Mouse (Mus musculus) forebrain, embryonic 13.5 days (tissue): ENCODE results near the gene Fam71e2. TPM values are rescaled to one million over a fixed set of nuclear protein-coding genes. Genes with fewer than 3 reads are reported as not detected.
A peak's percentile ranks its signal among the peaks of the same experiment; 100 is the strongest.

Source experiments
- ATAC-seq: fragments of 200-750 bp; cut with Nextera tagmentation; 2 replicates; pipeline ENCODE4 v1.8.0; 2017
- H3K27ac ChIP-seq: fragments of 300-500 bp; sonication (generic); 2 replicates; pipeline ENCODE4 v1.5.1; 2015; ENCODE audit warnings: inconsistent platforms, mild to moderate bottlenecking, moderate library complexity
- H3K27me3 ChIP-seq: fragments of 300-500 bp; sonication (generic); 2 replicates; pipeline ENCODE4 v1.6.1; 2015; ENCODE audit warnings: mild to moderate bottlenecking, inconsistent platforms
- H3K36me3 ChIP-seq: fragments of 300-500 bp; sonication (generic); 2 replicates; pipeline ENCODE4 v1.6.1; 2015; ENCODE audit warnings: mild to moderate bottlenecking, inconsistent platforms; ENCODE audit not compliant: poor library complexity, severe bottlenecking
- H3K4me1 ChIP-seq: fragments of 300-500 bp; sonication (generic); 2 replicates; pipeline ENCODE4 v1.6.1; 2015; ENCODE audit warnings: inconsistent platforms
- H3K4me2 ChIP-seq: fragments of 300-500 bp; sonication (generic); 2 replicates; pipeline ENCODE4 v1.6.1; 2015; ENCODE audit warnings: inconsistent platforms, mild to moderate bottlenecking, moderate library complexity
- H3K4me3 ChIP-seq: fragments of 300-500 bp; sonication (generic); 2 replicates; pipeline ENCODE4 v1.5.1; 2015; ENCODE audit warnings: mild to moderate bottlenecking, inconsistent platforms
- H3K9ac ChIP-seq: fragments of 300-500 bp; sonication (generic); 2 replicates; pipeline ENCODE4 v1.6.1; 2015; ENCODE audit warnings: mild to moderate bottlenecking, inconsistent platforms
- H3K9me3 ChIP-seq: fragments of 300-500 bp; sonication (generic); replicated peaks from 2 replicates; pipeline ENCODE4 v1.6.1; 2016; ENCODE audit warnings: inconsistent platforms
- WGBS: fragments of 180-500 bp; shearing (Covaris S2); methylation state at CpG from one replicate; pipeline ENCODE4 v1.1.7; 2015; 5-methylcytosine and 5-hydroxymethylcytosine counted together
- polyA plus RNA-seq: library from polyadenylated mRNA; unstranded; fragments of >200 nt; fragmentation: Nextera tagmentation; extraction: Ambion mirVana; gene quantifications from 2 replicates; pipeline ENCODE4 v1.2.1, GENCODE M21; 2015

The Fam71e2 gene
- polyA plus RNA-seq, 1 experiment from 2014 or later, result not detected

- H3K4me3 ChIP-seq, result peak overlapping the region; percentile 31
- WGBS, result under 1% methylated on average over 33 of the region's 56 CpGs
- no peaks in the 10 kb centered on the region for H3K9me3 ChIP-seq
- peaks cover 78% of the 10 kb centered on the region for H3K27me3 ChIP-seq
- H3K27ac ChIP-seq, result no peak overlapping the region
- no peaks in the 10 kb centered on the region for H3K36me3 ChIP-seq
- H3K9ac ChIP-seq, result peak overlapping the region; percentile 47
- ATAC-seq, result peak; percentile 86
- peaks cover 10% of the 10 kb centered on the region for H3K4me1 ChIP-seq
- peak overlapping the region; percentile 51 for H3K4me2 ChIP-seq
Observed at GRCm38 (mm10) chr7:4776861-4777830, 6.0 kb upstream of the Fam71e2 start.

GRCm38 (mm10) chr7:4776131-4776530, 5.0 kb upstream of the Fam71e2 start:
- Histone ChIP-seq H3K4me1 (peaks cover 10% of the 10 kb centered on the region), H3K27ac (no peak overlapping the region), H3K9me3 (no peaks in the 10 kb centered on the region), H3K27me3 (peaks cover 68% of the 10 kb centered on the region), H3K4me2 (no peak overlapping the region), H3K9ac (no peak overlapping the region), H3K36me3 (no peaks in the 10 kb centered on the region), H3K4me3 (no peak overlapping the region)
- no peak for ATAC-seq
- WGBS, result 62% methylated on average over 10 of the region's 10 CpGs

GRCm38 (mm10) chr7:4764946-4765710, 6.0 kb downstream of the Fam71e2 start:
- Histone ChIP-seq H3K4me1 (peaks cover 17% of the 10 kb centered on the region), H3K27me3 (peaks cover 11% of the 10 kb centered on the region; the same call in 1 of the 2 replicates), H3K4me2 (peak overlapping the region; percentile 1; the same call in 1 of the 2 replicates), H3K9me3 (no peaks in the 10 kb centered on the region), H3K36me3 (no peaks in the 10 kb centered on the region), H3K4me3 (no peak overlapping the region), H3K27ac (no peak overlapping the region), H3K9ac (0 out of 2 replicates have a peak overlapping the region, but pooled peaks have one; percentile 14)
- WGBS, result 2% methylated on average over 4 of the region's 4 CpGs
- no peak for ATAC-seq

- Histone ChIP-seq H3K4me2 (no peak overlapping the region), H3K4me3 (no peak overlapping the region), H3K27ac (no peak overlapping the region), H3K4me1 (peaks cover 2% of the 10 kb centered on the region), H3K9ac (no peak overlapping the region), H3K9me3 (no peaks in the 10 kb centered on the region; the same call in 1 of the 2 replicates), H3K27me3 (peaks cover 8% of the 10 kb centered on the region; the same call in 1 of the 2 replicates), H3K36me3 (no peaks in the 10 kb centered on the region)
- 31% methylated on average over 1 of the region's 1 CpGs for WGBS
- ATAC-seq, result no peak
Observed at GRCm38 (mm10) chr7:4759670-4760069, 11.4 kb downstream of the Fam71e2 start.

GRCm38 (mm10) chr7:4752821-4753570, 18.1 kb downstream of the Fam71e2 start, which contains the start of gene Cox6b2:
Cox6b2 (minus strand) TSS chr7:4753094.
- 0 out of 2 replicates have a peak within 1 kb of the TSS, but pooled peaks have one; percentile 10 for H3K9ac ChIP-seq
- H3K4me1 ChIP-seq, result peaks cover 21% of the 10 kb centered on the region
- H3K36me3 ChIP-seq, result no peaks in the 10 kb centered on the region
- no peak within 1 kb of the TSS for H3K27ac ChIP-seq
- H3K27me3 ChIP-seq, result peaks cover 12% of the 10 kb centered on the region; the same call in 1 of the 2 replicates
- H3K9me3 ChIP-seq, result no peaks in the 10 kb centered on the region; the same call in 1 of the 2 replicates
- peak within 1 kb of the TSS; percentile 54 for H3K4me2 ChIP-seq
- peak within 1 kb of the TSS; percentile 33 for H3K4me3 ChIP-seq
- 3% methylated on average over 24 of the region's 24 CpGs for WGBS
- ATAC-seq, result peak; percentile 91

- Histone ChIP-seq H3K4me2 (peak overlapping the region; percentile 54), H3K27ac (no peak overlapping the region), H3K9ac (0 out of 2 replicates have a peak overlapping the region, but pooled peaks have one; percentile 10), H3K36me3 (peaks cover under 1% of the 10 kb centered on the region; the same call in 1 of the 2 replicates), H3K4me1 (peaks cover 21% of the 10 kb centered on the region), H3K27me3 (peaks cover 12% of the 10 kb centered on the region; the same call in 1 of the 2 replicates), H3K4me3 (peak overlapping the region; percentile 33), H3K9me3 (no peaks in the 10 kb centered on the region; the same call in 1 of the 2 replicates)
- WGBS, result under 1% methylated on average over 30 of the region's 30 CpGs
- peak; percentile 60 for ATAC-seq
Observed at GRCm38 (mm10) chr7:4751971-4752820, 18.9 kb downstream of the Fam71e2 start.

- Histone ChIP-seq H3K4me3 (no peak overlapping the region), H3K4me2 (no peak overlapping the region), H3K27me3 (peaks cover 12% of the 10 kb centered on the region; the same call in 1 of the 2 replicates), H3K27ac (no peak overlapping the region), H3K9me3 (no peaks in the 10 kb centered on the region), H3K9ac (no peak overlapping the region), H3K36me3 (peaks cover 29% of the 10 kb centered on the region), H3K4me1 (peaks cover 24% of the 10 kb centered on the region)
- WGBS, result 93% methylated on average over 2 of the region's 2 CpGs
- no peak for ATAC-seq
Observed at GRCm38 (mm10) chr7:4749169-4749568, 21.9 kb downstream of the Fam71e2 start.

- 87% methylated on average over 4 of the region's 4 CpGs for WGBS
Observed at GRCm38 (mm10) chr7:4748321-4748720, 22.8 kb downstream of the Fam71e2 start.

GRCm38 (mm10) chr7:4747156-4747899, 23.8 kb downstream of the Fam71e2 start:
- no peak overlapping the region for H3K27ac ChIP-seq
- WGBS, result 79% methylated on average over 9 of the region's 9 CpGs
- ATAC-seq, result no peak

More at GRCm38 (mm10) chr7:4748321-4748720, 22.8 kb downstream of the Fam71e2 start:
- peaks cover 35% of the 10 kb centered on the region for H3K36me3 ChIP-seq
- no peak overlapping the region for H3K4me2 ChIP-seq
- peaks cover 24% of the 10 kb centered on the region for H3K4me1 ChIP-seq
- no peak overlapping the region for H3K9ac ChIP-seq
- ATAC-seq, result no peak
- H3K4me3 ChIP-seq, result no peak overlapping the region
- no peaks in the 10 kb centered on the region for H3K9me3 ChIP-seq
- H3K27me3 ChIP-seq, result peaks cover 9% of the 10 kb centered on the region; the same call in 1 of the 2 replicates
- H3K27ac ChIP-seq, result no peak overlapping the region

More at GRCm38 (mm10) chr7:4747156-4747899, 23.8 kb downstream of the Fam71e2 start:
- peaks cover 9% of the 10 kb centered on the region; the same call in 1 of the 2 replicates for H3K27me3 ChIP-seq
- no peak overlapping the region for H3K9ac ChIP-seq
- peaks cover 45% of the 10 kb centered on the region for H3K36me3 ChIP-seq
- H3K4me2 ChIP-seq, result no peak overlapping the region
- H3K4me1 ChIP-seq, result peaks cover 23% of the 10 kb centered on the region
- H3K9me3 ChIP-seq, result no peaks in the 10 kb centered on the region
- H3K4me3 ChIP-seq, result no peak overlapping the region
